Mouse (Mus musculus) gastrocnemius, postnatal 10 days (tissue): ENCODE data around the gene Scn2b. TPM values are rescaled to one million over a fixed set of nuclear protein-coding genes. Genes with fewer than 3 reads are reported as not detected.

Experiments used
- DNase-seq: peaks from one replicate; pipeline ENCODE4 v3.0.0; 2021; ENCODE audit warnings: mixed read lengths
- long read RNA-seq, 2 experiments: library from polyadenylated mRNA; stranded (forward); transcript quantifications; one replicate each; pipeline ENCODE4 v2.0.0; 2021
- total RNA-seq, 2 experiments: library from RNA; stranded (reverse); gene quantifications; 2 replicates each; pipeline ENCODE4 v1.2.3; 2021

Gene Scn2b
- 1 to 10 TPM; 1.8 to 2.2 TPM for total RNA-seq
- long read RNA-seq, experiment 1: 0 reads
- long read RNA-seq, experiment 2: 0 reads

DNA sequence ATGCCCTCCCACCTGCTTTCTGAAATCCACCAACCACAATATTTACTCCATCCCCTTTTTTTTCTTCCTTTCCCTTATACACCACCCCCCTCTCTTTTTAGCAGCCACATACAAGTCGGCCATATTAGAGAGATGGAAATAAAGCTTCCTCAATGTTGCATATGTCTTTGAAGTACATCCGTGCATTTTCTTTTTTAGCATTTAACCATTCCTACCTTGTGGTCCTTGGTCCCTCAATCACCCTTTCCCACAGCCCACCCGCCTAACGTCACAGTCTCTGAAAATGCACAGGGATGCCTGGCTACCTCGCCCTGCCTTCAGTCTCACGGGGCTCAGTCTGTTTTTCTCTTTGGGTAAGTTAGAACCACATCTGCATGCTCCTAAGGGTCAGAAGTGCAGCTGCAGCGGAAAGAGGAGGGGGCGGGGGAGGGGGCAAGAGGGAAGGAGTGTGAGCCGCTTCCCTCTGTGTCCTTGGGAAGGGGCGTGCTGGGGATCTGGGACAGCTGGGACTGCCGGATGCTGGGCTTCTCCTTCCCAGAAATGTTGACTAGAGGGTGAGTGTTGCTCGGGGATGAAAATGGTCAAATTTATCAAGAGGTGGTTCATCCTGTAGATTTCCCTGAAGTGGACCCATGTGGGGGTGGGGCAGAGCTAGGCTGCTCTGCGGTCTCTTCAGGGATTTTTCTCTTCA lies at the start of gene Scn2b:
Scn2b (plus strand) TSS at position 42 of the 691 bp plus-strand sequence.
- DNase-seq: no peak

- no peak for DNase-seq
Observed at GRCm38 (mm10) chr9:45071800-45072199, 45.8 kb upstream of the Scn2b start.

GRCm38 (mm10) chr9:45077859-45078258 lies 39.7 kb upstream of the Scn2b start:
- DNase-seq: no peak

GRCm38 (mm10) chr9:45079011-45079410 lies 38.6 kb upstream of the Scn2b start, which contains the start of gene Jaml:
Gene Jaml, plus strand, starts transcription at chr9:45079183.
- DNase-seq: no peak

GRCm38 (mm10) chr9:45083132-45083531 lies 34.5 kb upstream of the Scn2b start:
- no peak for DNase-seq

DNA sequence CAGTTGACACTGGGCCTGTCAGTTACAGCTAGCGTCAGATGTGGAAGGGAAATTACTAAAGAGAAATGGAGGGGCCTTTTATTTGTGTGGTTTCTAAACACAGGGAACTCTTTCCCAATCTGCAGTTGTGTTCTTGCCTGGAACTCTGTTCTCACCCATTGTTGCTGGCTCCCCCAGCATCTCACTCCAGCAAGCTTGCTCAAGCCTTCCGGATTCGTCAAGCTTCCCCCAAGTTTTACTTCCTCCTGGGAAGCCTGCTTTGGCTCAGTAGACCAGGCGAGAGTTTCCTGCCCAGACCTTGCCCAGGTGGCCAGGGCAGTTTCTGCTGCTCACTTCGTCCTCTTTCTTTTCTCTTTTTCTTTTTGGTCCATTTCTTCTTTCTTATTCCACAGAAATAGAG lies 33.0 kb upstream of the Scn2b start:
- no peak for DNase-seq

DNA sequence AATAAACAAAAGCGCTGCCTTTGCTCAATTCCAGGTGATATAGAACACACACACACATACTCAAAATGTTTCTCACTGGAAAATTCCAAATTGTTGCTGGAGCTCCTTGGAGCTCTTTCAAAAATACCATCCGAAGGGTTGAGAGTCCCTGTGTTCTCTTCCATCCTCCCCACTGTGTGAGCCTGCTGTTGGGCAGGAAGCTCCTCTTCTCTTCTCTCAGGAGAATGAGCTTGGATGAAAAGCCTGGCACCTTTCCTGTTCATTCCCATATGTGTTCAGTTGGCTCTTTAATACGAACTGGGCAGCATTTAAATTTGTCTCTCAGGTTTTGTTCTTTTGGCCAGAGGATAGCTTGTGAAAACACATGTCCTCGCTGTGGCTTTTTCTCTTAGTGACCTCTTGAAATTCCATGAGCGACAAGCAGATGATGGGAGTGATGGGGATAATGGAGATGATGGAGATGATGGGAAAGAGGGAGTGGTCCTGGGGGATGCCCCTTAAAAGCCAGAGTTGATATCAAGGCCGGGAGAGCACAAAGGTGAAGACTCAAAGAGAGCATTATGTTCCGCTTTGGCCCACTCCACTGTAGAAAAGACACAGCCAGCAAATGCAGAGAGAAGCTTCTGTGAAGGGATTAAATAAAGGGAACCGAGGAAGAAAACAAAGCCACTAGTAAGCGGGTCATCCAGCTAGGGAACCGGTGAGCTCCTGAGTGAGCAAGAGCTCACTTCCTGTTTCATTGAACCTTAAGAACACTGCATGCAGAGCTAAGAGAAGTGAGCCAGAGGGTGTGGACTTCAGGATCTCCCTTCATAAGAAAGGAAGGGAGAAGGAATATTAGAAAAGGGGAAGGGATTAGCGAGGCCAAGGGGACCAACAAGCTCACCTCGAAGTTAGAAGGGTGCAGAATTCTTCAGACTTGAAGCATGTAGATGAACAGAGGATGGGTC lies 31.6 kb upstream of the Scn2b start:
- no peak for DNase-seq

- DNase-seq: no peak
Observed at GRCm38 (mm10) chr9:45088040-45088439, 29.5 kb upstream of the Scn2b start.

DNA sequence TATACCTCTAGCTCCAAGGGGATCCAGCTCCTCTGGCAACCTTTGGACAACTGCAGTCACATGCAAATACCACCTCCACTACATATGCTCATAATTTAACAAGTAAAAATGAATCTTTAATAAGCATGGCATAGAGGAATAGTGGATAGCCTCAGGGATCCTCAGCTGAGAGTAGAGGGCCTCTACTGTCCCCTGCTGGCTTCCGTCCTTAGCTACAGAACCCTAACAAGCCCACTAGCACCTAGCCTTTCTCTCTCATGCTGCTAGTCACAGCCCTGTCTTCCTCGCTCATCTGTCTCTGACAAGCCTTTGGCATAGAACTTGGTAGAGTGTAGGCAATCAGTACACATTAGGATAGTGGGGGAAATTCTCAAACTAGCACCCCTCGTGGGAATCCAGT lies 26.8 kb upstream of the Scn2b start:
- no peak for DNase-seq

DNA sequence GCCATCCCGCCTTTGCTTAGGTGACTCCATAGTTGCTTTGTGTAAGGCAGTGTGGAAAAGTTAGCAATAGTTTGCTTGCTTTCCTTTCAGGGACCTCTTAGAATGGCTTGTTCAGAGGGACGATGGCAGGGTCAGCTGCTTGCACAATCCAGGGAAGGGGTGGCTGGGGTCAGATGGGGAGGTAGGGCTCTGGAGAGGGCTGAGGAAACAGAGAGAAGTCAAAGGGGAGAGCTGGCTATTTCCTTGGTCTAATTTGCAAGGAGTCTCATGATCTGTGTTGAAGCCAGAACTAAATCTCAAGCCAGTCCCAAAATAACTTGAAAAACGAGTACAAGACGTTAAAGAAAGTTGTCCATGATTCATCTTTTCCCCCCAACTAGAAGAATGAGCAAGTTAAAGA lies 24.9 kb upstream of the Scn2b start:
- DNase-seq: no peak

DNA sequence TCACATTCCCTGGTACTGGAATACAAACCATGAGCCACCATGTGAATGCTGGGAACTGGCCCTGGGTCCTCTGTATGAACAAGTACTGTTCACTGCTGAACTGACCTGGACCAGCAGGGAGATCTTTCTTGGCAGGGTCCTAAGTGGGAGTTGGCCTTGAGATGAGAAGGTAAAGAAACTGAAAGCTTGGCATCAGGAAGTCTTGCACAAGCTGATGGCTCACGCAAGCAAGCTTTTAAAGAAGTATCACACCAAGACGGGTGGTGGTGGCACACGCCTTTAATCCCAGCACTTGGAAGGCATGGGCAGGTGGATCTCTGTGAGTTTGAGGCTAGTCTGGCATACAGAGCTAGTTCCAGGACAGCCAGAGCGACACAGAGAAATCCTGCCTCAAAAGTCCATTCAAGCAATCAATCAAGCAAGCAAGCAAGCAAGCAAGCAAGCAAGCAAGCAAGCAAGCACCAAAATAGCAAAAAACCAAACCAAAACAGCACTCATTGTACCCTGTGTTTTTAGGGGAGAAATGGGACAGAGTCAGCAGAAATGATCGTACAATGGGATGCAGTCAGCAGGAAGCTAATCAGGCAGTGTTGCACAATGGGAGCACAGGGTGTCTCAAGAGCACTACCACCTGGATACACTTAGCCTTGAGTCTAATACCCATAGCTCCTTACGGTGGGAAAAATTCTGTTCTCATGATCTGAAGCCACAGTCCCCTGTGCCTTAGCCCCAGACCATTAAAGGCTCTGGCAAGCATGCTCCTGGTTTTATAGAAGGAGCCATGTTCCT lies 22.2 kb upstream of the Scn2b start:
- no peak for DNase-seq

DNA sequence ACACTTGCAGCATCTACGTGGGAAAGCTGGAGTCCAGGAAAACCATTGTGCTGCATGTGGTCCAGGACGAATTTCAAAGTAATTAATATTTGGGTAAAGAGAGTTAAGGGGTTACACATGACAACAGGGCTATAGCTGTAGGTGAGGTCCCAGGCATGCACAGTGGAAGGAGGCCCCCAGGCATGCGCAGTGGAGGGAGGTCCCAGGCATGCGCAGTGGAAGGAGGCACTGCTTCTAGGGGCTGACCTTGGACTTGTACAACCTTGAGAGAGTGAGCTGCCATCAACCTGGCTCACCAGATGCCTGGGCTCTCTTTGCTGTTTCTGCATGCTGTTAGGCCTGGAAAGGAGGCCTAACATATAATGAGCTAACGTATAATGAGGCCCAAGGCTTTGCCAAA lies 19.7 kb upstream of the Scn2b start:
- no peak for DNase-seq

- no peak for DNase-seq
Observed at GRCm38 (mm10) chr9:45098426-45098825, 19.2 kb upstream of the Scn2b start.

DNA sequence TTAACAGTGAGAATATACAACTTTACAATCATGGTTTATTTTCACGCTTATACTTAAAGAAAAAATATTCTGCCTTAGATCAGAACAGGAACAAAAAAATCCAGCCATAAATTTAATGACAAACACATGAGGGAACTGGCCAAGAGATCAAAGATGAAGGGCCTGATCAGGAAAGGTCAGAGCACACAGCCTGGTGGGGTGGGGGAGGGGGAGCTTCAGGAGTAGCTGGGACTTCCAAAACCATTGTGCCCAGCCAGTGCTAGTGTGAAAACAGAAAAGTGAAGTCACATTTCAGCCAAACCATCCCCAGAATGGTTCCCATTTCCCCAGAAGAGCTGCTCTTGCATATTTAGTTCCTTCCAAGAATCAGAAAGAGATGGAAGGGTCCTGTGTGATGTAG lies 15.1 kb upstream of the Scn2b start:
- DNase-seq: no peak

GRCm38 (mm10) chr9:45103211-45103979 lies 14.2 kb upstream of the Scn2b start:
- DNase-seq: no peak

DNA sequence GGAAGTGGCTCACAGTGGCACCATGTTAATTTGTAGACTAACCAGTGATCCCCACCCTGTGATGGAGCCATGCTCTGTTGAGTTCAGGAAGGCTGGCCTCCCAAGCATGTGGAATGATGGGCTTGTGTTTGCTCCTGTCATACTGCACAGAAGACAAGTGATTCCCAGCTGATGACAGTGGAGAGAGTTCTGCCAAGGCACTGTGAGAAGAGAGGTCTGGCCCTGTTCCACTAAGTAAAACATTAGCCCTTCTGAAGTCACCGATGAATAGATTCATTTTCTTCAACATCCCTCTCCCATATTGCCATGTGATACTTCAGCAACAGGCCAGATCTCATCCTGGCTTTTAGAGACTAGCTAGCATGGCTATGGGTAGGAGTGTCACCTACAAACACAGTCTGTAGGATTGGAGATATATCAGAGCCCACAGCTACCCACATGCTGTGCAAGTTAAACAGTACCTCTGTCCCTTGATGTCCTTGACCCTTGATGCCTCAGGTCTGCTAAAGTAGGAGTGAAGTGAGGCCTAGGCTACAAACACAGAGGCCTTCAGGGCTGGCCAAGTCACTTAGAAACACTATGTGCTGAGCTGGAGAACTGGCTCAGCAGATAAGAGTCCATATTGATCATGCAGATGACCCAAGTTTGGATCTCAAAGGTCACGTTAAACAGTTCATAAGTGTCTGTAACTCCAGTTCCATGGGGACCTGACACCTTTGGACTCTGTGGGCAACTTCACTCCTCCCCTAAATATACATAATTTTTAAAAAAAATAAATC lies 11.8 kb upstream of the Scn2b start:
- DNase-seq: no peak

DNA sequence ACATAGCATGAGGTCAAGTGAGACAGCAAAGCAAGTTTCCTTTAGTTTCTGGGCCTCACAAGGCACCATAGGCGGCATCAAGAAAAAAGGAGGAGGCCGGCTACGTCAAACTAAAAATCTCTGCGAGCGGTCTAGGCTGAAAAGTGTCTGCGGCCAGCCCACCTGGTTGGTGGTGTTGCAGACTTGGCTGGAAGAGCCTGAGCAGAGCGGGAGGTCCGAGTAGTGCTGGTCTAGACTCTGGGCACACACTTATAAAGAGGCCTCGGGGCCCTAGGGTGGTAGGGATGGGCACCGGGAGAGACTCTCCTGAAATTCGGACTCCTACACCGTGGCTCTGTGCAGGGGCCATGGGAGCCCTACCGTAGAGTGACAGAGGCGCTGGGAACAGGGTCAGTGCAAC lies 1.9 kb upstream of the Scn2b start:
- DNase-seq: no peak

DNA sequence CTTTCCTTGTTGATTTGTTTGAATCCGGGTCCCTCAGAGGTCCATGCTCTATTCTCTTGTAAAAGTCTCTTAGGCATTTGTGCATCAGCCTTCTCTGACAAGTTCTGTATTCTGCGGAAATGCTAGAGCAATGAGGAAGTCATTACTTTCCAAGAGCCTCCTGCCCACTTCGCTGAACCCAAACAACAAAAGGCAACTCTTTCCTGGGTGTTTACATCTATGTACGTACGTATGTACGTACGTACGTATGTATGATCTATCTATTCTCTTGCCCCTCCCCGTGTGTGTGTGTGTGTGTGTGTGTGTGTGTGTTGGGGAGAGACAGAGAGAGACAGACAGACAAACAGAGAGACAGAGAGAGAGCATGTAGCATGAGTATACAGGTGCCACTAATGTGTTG lies 763 bp upstream of the Scn2b start:
- DNase-seq: no peak

- DNase-seq: no peak
Observed at GRCm38 (mm10) chr9:45118552-45118951, 970 bp downstream of the Scn2b start.

DNA sequence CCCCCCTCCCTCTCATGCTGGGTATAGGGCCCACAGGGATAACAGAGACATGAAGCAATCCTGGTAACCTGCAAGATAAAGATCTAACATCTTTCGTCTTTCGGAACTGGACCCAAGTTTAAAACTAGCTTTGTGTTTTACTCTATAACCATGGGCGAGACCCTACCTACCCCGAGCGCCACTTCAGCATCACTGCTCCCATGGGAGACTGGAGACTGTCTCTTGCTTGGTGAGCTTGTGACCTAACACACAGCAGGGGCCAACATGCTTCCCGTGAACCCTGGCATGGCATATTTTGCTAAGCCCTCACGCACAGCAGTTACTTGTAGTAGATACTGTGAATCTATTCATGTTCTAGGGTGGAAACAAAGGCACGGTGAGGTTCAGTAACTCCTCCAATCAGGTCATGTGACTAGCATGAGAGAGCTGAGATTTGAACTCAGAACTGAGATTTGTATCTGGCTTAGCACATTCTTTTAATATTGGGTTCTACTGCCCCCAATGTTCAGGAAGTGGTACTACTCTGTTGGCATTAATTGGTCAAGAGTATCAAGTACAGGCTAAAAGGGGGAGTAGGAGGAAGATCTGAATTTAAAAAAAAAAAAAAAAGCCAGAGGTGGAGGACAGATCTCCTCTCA lies 1.9 kb downstream of the Scn2b start:
- no peak for DNase-seq
